Mouse (Mus musculus): ENCODE results near the gene Pprc1.

Pprc1 gene

DNA sequence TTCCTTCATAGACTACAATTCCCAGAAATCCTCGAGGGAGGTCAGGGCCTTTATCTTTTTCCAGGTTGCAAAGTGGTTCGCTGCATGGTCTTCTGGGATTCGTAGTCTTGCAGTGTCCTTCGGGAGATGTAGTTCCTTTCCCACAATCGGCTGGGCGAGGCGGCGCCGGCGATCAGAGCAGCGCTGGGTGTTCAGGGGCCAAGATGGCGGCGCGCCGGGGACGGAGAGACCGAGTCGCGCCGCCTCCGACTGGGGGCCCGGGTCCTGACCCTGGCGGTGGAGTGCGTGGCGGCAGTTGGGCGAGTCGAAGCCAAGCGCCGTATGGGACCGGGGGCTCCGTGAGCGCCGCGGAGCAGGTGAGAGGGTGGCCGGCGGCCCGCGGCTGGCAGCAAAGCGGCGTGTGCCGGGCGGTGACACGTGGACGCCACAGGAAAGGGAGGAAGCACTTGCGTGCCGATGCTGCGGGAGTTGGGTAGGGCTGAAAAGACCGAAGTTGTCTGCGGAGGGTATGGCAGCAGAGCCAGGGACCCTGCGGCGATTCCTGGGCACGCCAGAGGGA, 11.8 kb downstream of the Pprc1 start:
- DNase-seq (ENCODE audit: low spot score) = peak; percentile 95

- DNase-seq (ENCODE audit: low spot score) = peak; percentile 36
Observed at GRCm38 (mm10) chr19:46056947-46057607, 12.4 kb downstream of the Pprc1 start.

GRCm38 (mm10) chr19:46058466-46058865, 13.8 kb downstream of the Pprc1 start:
- DNase-seq (ENCODE audit: low spot score) = no peak

DNA sequence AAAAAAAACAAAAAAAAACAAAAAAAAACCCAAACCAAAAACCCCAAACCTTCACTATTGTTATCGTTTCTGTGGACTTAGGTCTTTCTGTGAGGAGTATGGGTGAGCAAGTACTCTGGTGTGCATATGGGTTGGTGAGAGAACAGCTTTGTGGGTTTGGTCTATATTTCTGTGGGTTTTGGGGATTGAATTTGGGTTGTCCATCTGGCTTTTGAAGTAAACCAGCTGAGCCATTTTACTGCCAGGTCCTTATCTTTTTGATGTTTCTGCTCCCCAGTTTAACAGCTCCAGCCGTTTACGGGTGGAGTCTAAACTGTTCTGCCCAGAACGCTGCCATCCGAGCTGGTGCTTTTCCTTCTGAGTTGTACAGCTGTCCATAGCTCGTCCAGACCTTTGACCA, 16.2 kb downstream of the Pprc1 start:
- no peak for DNase-seq (ENCODE audit: low spot score)

DNA sequence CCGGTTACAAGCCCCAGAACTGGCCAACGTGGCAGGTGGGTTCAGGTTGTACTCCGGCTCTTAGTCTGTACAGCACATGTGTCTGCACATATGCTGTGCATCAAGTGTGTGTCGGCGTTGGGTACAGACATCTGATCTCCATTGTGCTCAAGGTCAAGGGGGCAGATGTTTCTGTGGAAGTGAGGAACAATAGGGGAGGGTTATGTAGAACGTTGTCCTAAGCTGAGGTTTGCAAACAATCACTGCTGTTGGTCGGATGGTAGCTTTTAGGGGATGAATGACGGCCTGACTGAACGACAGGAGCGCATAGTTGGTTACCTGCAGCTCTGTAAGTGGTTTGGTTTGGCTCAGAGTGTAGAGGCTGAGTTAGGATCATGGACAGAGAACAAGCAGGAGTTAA, 23.4 kb downstream of the Pprc1 start:
- no peak for DNase-seq (ENCODE audit: low spot score)

- no peak for DNase-seq (ENCODE audit: low spot score)
Observed at GRCm38 (mm10) chr19:46073285-46073684, 28.6 kb downstream of the Pprc1 start.

DNA sequence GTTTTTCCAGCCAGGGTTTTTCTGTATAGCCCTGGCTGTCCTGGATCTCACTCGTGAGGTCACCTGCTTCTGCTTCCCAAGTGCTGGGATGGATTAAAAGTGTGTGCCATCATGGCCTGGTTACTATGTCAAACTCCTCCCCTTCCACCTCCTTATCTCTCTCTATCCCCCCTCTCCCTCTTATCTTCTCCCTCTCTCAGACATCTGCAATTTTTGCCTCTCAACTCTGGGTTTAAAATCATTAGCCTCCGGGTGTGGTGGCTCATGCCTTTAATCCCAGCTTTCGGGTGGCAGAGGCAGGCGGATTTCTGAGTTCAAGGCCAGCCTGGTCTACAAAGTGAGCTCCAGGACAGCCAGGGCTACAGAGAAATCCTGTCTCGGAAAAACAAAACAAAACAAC, 29.6 kb downstream of the Pprc1 start:
- DNase-seq (ENCODE audit: low spot score) = no peak

DNA sequence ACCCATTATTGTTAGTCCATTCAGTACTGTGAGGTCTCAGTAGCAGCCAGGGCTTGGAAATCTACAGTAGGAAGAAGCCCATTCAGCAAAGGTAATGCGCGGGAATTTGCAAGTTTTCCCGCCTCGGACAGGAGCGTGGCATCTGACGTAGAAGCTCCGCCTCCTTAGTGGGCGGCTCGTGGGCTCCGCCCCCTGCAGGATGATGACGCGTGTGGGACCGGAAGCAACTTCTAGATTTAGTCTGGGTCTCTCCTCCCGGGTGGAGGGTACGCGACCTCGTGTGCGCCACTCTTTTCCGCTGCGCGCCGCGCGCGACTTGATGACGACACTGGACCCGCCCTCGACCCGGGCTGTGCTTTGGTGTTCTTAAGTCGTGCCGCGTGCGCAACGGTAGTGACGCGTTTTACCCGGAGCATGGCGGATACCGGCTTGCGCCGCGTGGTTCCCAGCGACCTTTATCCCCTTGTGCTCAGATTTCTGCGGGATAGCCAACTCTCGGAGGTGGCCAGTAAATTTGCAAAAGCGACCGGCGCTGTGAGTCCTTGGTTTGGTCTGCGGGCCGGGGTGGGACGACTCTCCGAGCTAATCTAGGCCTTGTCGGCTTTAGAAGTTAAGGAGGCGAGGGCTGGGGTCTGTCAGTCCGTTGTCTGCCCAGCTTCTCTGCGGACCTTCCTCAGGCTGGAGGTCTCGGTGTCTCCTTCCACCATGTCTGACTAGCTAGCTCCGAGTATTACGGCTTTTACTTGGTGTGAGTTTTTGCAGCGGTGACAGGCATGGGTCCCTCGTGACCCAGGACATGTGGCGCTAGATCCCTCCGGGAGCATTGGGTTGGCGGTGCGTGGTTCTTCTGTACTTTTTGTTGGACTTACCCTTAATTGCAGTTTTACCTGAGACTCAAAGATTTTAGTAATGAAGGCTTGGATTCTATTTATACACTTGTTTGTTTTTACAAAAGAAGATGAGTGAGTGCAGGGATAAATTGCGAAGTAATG, 31.2 kb downstream of the Pprc1 start, which contains the start of gene Nolc1:
Nolc1 (plus strand) TSS at position 248 of the 992 bp plus-strand sequence.
- peak; percentile 100 for DNase-seq (ENCODE audit: low spot score)

- DNase-seq (ENCODE audit: low spot score) = no peak
Observed at GRCm38 (mm10) chr19:46078535-46078934, 33.8 kb downstream of the Pprc1 start.

GRCm38 (mm10) chr19:46085185-46085584, 40.5 kb downstream of the Pprc1 start:
- no peak for DNase-seq (ENCODE audit: low spot score)

- peak; percentile 54 for DNase-seq (ENCODE audit: low spot score)
Observed at GRCm38 (mm10) chr19:46086337-46086736, 41.7 kb downstream of the Pprc1 start.

GRCm38 (mm10) chr19:46087871-46088270, 43.2 kb downstream of the Pprc1 start:
- no peak for DNase-seq (ENCODE audit: low spot score)

DNA sequence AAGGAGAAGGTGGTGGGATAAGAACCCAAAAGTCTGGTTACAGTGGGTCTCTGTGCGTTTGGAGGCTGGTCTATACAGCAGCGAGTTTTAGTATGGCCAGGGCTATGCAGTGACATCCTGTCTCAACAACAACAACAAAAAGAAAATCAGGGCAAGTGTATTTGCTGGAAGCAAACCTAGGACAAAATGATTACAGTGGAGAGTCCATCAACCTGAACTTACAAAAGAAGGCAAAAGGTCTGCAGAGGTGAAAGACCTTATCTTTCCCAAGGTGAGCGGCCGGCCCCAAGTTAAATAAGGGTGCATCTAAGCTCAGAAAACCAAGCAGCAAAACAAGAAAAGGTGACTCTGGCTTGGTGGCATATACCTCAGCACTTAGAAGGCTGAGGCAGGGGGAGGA, 47.0 kb downstream of the Pprc1 start:
- DNase-seq (ENCODE audit: low spot score) = no peak

DNA sequence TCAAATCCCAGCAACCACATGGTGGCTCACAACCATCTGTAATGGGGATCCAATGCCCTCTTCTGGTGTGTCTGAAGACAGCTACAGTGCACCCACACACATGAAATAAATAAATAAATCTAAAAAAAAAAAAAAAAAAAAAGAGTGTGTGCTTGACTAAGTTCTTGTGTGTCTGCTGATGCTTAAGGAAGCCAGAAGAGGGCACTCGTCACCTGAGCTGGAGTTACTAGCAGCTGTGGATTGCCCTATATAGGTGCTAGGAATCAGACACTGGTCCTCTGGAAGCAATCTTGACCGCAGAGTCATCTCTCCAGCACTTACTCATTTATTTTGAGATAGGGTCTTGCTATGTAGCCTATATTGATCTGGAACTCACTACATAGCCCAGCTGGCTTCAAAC, 49.5 kb downstream of the Pprc1 start:
- DNase-seq (ENCODE audit: low spot score) = no peak

DNA sequence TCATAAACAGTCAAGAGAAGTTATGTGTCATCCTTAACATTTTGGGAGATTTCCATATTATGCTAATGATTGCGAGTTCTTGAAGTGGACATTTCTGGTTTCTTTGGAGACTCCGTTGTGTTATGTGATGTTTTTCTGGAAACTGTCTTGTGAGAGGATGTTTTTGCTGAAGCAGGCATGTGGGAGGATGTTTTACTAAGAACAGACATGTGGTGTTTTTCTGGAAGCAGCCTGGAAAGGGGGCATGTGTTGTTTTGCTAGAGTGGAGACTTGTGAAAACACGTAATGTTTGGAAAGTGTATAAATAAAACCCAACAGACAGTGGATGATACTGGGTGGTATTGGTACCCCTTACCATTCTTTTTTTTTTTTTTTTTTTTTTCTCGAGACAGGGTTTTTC, 50.6 kb downstream of the Pprc1 start:
- DNase-seq (ENCODE audit: low spot score) = no peak

- DNase-seq (ENCODE audit: low spot score) = no peak
Observed at GRCm38 (mm10) chr19:46096396-46096795, 51.7 kb downstream of the Pprc1 start.

GRCm38 (mm10) chr19:46099561-46099960, 54.9 kb downstream of the Pprc1 start:
- no peak for DNase-seq (ENCODE audit: low spot score)

- no peak for DNase-seq (ENCODE audit: low spot score)
Observed at GRCm38 (mm10) chr19:46103437-46104186, 58.9 kb downstream of the Pprc1 start.

DNA sequence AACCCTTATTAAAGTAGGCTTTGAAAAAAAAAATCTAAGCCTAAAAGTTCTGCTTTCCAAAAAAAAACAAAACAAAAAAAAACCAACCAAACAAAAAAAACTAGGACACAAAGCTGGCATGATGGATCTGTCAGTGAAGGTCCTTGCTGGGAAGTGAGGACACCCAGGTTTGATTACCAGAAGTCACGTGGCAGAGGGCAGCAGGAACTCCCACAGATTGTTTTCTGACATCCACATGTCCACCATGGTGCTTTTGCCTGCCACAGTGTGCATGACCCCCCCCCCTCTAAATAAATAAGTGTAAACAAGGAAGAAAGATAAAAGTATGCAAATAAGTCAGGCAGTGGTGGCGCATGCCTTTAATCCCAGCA, 59.5 kb downstream of the Pprc1 start:
- no peak for DNase-seq (ENCODE audit: low spot score)

GRCm38 (mm10) chr19:46110214-46110613, 65.5 kb downstream of the Pprc1 start:
- no peak for DNase-seq (ENCODE audit: low spot score)

GRCm38 (mm10) chr19:46110781-46111180, 66.1 kb downstream of the Pprc1 start:
- no peak for DNase-seq (ENCODE audit: low spot score)

- no peak for DNase-seq (ENCODE audit: low spot score)
Observed at GRCm38 (mm10) chr19:46114617-46115016, 69.9 kb downstream of the Pprc1 start.

Data from T-cell, adult 2 months (primary cell).